Mouse (Mus musculus) kidney, embryonic 14.5 days (tissue): ENCODE measurements at regions not wholly inside any gene's neighbourhood (a gene's known extent, or its start where the extent isn't known, plus 50 kb on each side); places are given as distances from the start of the nearest gene placed in this dataset.

ENCODE experiments used
- ATAC-seq: fragments of 200-750 bp; cut with Nextera tagmentation; 2 replicates; pipeline ENCODE4 v1.8.0; 2017; ENCODE audit warnings: moderate number of reproducible peaks, mild to moderate bottlenecking, moderate TSS enrichment, moderate library complexity; ENCODE audit not compliant: low FRiP score, low TSS enrichment
- H3K27ac ChIP-seq: fragments of 300-500 bp; sonication (generic); 2 replicates; pipeline ENCODE4 v1.5.1; 2014; ENCODE audit warnings: low read depth, mild to moderate bottlenecking, low read length, moderate library complexity, mixed read lengths
- H3K27me3 ChIP-seq: fragments of 300-500 bp; sonication (generic); 2 replicates; pipeline ENCODE4 v1.6.1; 2014; ENCODE audit warnings: mild to moderate bottlenecking, low read length; ENCODE audit not compliant: control insufficient read depth, insufficient read depth
- H3K36me3 ChIP-seq: fragments of 300-500 bp; sonication (generic); 2 replicates; pipeline ENCODE4 v1.6.1; 2014; ENCODE audit warnings: low read length, mixed read lengths; ENCODE audit not compliant: control insufficient read depth, insufficient read depth
- H3K4me1 ChIP-seq: fragments of 300-500 bp; sonication (generic); 2 replicates; pipeline ENCODE4 v1.6.1; 2014; ENCODE audit warnings: low read length, mixed read lengths; ENCODE audit not compliant: control insufficient read depth, insufficient read depth
- H3K4me2 ChIP-seq: fragments of 300-500 bp; sonication (generic); replicated peaks from 2 replicates; pipeline ENCODE4 v1.6.1; 2014; ENCODE audit warnings: low read depth, mild to moderate bottlenecking, low read length
- H3K4me3 ChIP-seq: fragments of 300-500 bp; sonication (generic); 2 replicates; pipeline ENCODE4 v1.5.1; 2014; ENCODE audit warnings: mild to moderate bottlenecking, low read length
- H3K9ac ChIP-seq: fragments of 300-500 bp; sonication (generic); 2 replicates; pipeline ENCODE4 v1.6.1; 2014; ENCODE audit warnings: low read depth, mild to moderate bottlenecking, low read length, moderate library complexity
- H3K9me3 ChIP-seq: fragments of 300-500 bp; sonication (generic); 2 replicates; pipeline ENCODE4 v1.6.1; 2016; ENCODE audit warnings: low read length; ENCODE audit not compliant: control insufficient read depth
- WGBS: fragments of 180-500 bp; shearing (Covaris S2); extraction: QIAGEN DNeasy Blood & Tissue Kit; methylation state at CpG from one replicate; pipeline ENCODE4 v1.1.7; 2014; 5-methylcytosine and 5-hydroxymethylcytosine counted together

GRCm38 (mm10) chr15:53009337-53009736 lies 875.4 kb upstream of the Gm7489 start:
- H3K27me3 ChIP-seq: no peaks in the 10 kb centered on the region
- no peaks in the 10 kb centered on the region for H3K4me1 ChIP-seq
- no peaks in the 10 kb centered on the region for H3K36me3 ChIP-seq
- no peak overlapping the region for H3K4me2 ChIP-seq
- H3K9ac ChIP-seq: no peak overlapping the region
- no peaks in the 10 kb centered on the region for H3K9me3 ChIP-seq
- H3K27ac ChIP-seq: no peak overlapping the region
- no peak for ATAC-seq
- H3K4me3 ChIP-seq: no peak overlapping the region
- WGBS: 71% methylated on average over 3 of the region's 3 CpGs
